In the genomic region with DNA sequence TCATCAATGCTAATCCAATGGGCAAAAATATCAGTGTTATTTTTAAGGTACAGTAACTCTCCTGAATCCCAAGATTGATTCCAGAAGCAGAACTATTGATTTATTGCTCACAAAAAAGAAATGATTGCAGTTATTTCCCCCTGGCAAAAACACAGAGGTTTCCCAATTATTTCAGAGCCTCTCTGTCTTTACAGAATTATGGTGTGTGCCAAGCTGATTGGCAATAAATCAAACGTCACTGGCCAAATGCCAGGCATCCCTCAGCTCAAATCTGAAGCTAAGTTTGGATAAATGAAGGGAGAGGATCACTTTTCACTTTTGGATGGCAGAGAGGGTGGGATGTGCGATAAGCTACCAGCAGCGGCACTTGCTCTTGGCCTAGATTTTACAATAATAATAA, we compare ENCODE assay signal across 22 mouse cellular contexts.
A peak's percentile ranks its signal among the peaks of the same experiment; 100 is the strongest.
DNase-seq lines count a peak whose midpoint lies in the region; ATAC-seq lines count a peak whose summit lies in the region.
"Had no signal": no experiment of that assay in that cellular context is flagged by ENCODE, and none has a peak within 500 bp of the region (broad histone marks: within the 10 kb centered on the region; RNA-seq: fewer than 3 reads in every experiment).

No protein-coding gene starts in this region.

- peak; percentile 64 for DNase-seq in forebrain, embryonic 14.5 days (ENCODE audit: low spot score)
- DNase-seq in forebrain, embryonic 10.5 days (ENCODE audit: extremely low spot score, low spot score) = no peak
- DNase-seq in right cerebral cortex, postnatal 4 days = peak; percentile 39
- no peak for DNase-seq in right cerebral cortex, postnatal 14 days
- peak; percentile 24 to 81 for DNase-seq in layer of hippocampus, adult 8-10 months (ENCODE audit: low spot score in 2 of 2)
- DNase-seq in ovary, adult 18-20 months (ENCODE audit: low spot score) = no peak
- no peak for DNase-seq in heart, postnatal 25 days (ENCODE audit: low spot score)
- DNase-seq: cerebellum, adult 9-11 months; embryo, embryonic 11 days; heart, adult 18-20 months; kidney, adult 9 months; kidney, postnatal 4 days; liver, embryonic 13.5 days; retina, postnatal 1 day; spleen, adult 18-20 months; thymus, adult 18-20 months had no signal

- no peak overlapping the region for H3K27ac ChIP-seq in forebrain, embryonic 14.5 days (ENCODE audit: low read depth, low read length)
- no peak overlapping the region for H3K27ac ChIP-seq in forebrain, embryonic 10.5 days
- H3K27ac ChIP-seq: forebrain, embryonic 15.5 days; heart, embryonic 15.5 days; hindbrain, embryonic 10.5 days; liver, embryonic 13.5 days; midbrain, embryonic 15.5 days had no signal

- no peaks in the 10 kb centered on the region for H3K27me3 ChIP-seq in forebrain, embryonic 14.5 days (replicated peaks; ENCODE audit: control insufficient read depth, insufficient read depth, low read length)
- H3K27me3 ChIP-seq in forebrain, embryonic 10.5 days (ENCODE audit: poor library complexity, severe bottlenecking) = no peaks in the 10 kb centered on the region
- H3K27me3 ChIP-seq: forebrain, embryonic 15.5 days; heart, embryonic 15.5 days; liver, embryonic 13.5 days; midbrain, embryonic 15.5 days; Patski had no signal

- H3K4me1 ChIP-seq in forebrain, embryonic 14.5 days (ENCODE audit: control insufficient read depth, insufficient read depth, low read length) = no peaks in the 10 kb centered on the region
- H3K4me1 ChIP-seq in forebrain, embryonic 10.5 days = no peaks in the 10 kb centered on the region
- H3K4me1 ChIP-seq: forebrain, embryonic 15.5 days; heart, embryonic 15.5 days; hindbrain, embryonic 10.5 days; liver, embryonic 13.5 days; midbrain, embryonic 15.5 days had no signal

- 80% methylated on average over 3 of the region's 3 CpGs for WGBS in forebrain, embryonic 14.5 days
- 93% methylated on average over 3 of the region's 3 CpGs for WGBS in forebrain, embryonic 10.5 days

- no peak overlapping the region for H3K9ac ChIP-seq in forebrain, embryonic 14.5 days (ENCODE audit: low read length)
- H3K9ac ChIP-seq: forebrain, embryonic 15.5 days; heart, embryonic 15.5 days; liver, embryonic 13.5 days; midbrain, embryonic 15.5 days had no signal

- H3K36me3 ChIP-seq in forebrain, embryonic 14.5 days (ENCODE audit: control insufficient read depth, insufficient read depth, low read length) = no peaks in the 10 kb centered on the region
- H3K36me3 ChIP-seq in forebrain, embryonic 10.5 days (replicated peaks) = no peaks in the 10 kb centered on the region
- H3K36me3 ChIP-seq: forebrain, embryonic 15.5 days; heart, embryonic 15.5 days; hindbrain, embryonic 10.5 days; liver, embryonic 13.5 days; midbrain, embryonic 15.5 days had no signal

- H3K9me3 ChIP-seq in forebrain, embryonic 14.5 days (replicated peaks; ENCODE audit: control insufficient read depth, low read length) = no peaks in the 10 kb centered on the region
- no peaks in the 10 kb centered on the region for H3K9me3 ChIP-seq in forebrain, embryonic 10.5 days
- H3K9me3 ChIP-seq: forebrain, embryonic 15.5 days; heart, embryonic 15.5 days; hindbrain, embryonic 10.5 days; liver, embryonic 13.5 days; midbrain, embryonic 15.5 days had no signal

- no peak overlapping the region for H3K4me3 ChIP-seq in forebrain, embryonic 14.5 days (ENCODE audit: low read depth, low read length)
- H3K4me3 ChIP-seq in forebrain, embryonic 10.5 days = no peak overlapping the region
- H3K4me3 ChIP-seq: forebrain, embryonic 15.5 days; heart, embryonic 15.5 days; hindbrain, embryonic 10.5 days; liver, embryonic 13.5 days; midbrain, embryonic 15.5 days had no signal

- intact Hi-C loops in heart, postnatal 25 days (cut with DNase I) = no loop called here

- H3K4me2 ChIP-seq in forebrain, embryonic 14.5 days (ENCODE audit: low read length) = no peak overlapping the region
- H3K4me2 ChIP-seq: forebrain, embryonic 15.5 days; heart, embryonic 15.5 days; liver, embryonic 13.5 days; midbrain, embryonic 15.5 days had no signal

- ATAC-seq in forebrain, embryonic 14.5 days = no peak
- ATAC-seq: inflammation-experienced regulatory T-cells, adult 6 months; midbrain, embryonic 15.5 days; Patski had no signal

Comparison
In these comparisons a context has a peak if more than half of its experiments do, and no peak if none do; other contexts are left out.
1. DNase-seq: peak in forebrain, embryonic 14.5 days (single experiment), right cerebral cortex, postnatal 4 days (single experiment) and layer of hippocampus, adult 8-10 months (2 of 2); none in forebrain, embryonic 10.5 days (single experiment), right cerebral cortex, postnatal 14 days (single experiment), ovary, adult 18-20 months (single experiment) and heart, postnatal 25 days (single experiment).